Mouse (Mus musculus): ENCODE data around the gene Sarnp.

Sarnp gene

GRCm38 (mm10) chr10:128913219-128913618 lies 96.1 kb downstream of the Sarnp start:
- peak; percentile 87 to 96 for DNase-seq (ENCODE audit: inconsistent age in 2 of 2, low spot score in 1 of 2)

DNA sequence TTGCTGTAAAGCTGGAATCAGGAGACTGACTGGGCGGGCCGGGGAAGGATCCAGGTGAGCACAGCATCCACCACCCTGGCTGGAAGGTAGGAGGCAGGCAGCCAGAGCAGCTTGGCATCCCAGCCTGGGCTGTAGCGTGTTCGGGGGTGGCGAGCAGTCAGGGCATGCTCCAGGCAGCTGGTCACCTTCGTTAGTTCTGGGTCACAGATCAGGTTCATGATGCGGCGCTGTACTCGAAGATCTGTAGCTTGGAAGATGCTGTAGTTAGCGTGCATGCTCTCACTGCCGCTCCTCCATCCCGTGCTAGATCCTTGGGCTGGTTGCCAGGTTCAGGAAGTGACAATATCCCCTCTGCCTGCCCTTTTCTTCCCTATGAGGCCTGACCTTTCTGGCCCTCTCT lies 96.6 kb downstream of the Sarnp start:
- DNase-seq (ENCODE audit: inconsistent age in 2 of 2, low spot score in 1 of 2), result peak in 1 of 2 experiments; percentile 42

- DNase-seq (ENCODE audit: inconsistent age in 2 of 2, low spot score in 1 of 2), result no peak
These were observed 98.4 kb downstream of the Sarnp start for GRCm38 (mm10) chr10:128915550-128915949.

DNA sequence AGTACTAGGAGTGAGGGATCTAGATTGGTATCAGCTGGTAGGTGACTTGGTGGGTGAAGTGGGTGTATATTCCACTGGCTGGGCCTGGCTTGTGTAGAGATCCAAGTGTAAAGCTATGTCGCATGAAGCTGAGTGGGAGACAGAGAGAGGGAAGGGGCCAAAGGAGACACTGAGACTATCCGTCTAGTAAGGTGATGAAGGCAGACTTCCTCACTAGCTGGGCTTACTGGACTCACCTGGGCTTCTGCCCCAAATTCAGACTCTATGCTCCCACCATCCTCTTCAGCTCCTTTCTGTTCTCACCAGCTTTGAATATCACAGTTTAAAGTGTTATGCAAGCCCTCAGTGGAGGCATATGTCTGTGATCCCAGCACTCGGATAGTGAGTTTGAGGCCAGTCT lies 99.5 kb downstream of the Sarnp start:
- no peak for DNase-seq (ENCODE audit: inconsistent age in 2 of 2, low spot score in 1 of 2)

GRCm38 (mm10) chr10:128917400-128917799 lies 100.3 kb downstream of the Sarnp start:
- DNase-seq (ENCODE audit: inconsistent age in 2 of 2, low spot score in 1 of 2), result no peak

DNA sequence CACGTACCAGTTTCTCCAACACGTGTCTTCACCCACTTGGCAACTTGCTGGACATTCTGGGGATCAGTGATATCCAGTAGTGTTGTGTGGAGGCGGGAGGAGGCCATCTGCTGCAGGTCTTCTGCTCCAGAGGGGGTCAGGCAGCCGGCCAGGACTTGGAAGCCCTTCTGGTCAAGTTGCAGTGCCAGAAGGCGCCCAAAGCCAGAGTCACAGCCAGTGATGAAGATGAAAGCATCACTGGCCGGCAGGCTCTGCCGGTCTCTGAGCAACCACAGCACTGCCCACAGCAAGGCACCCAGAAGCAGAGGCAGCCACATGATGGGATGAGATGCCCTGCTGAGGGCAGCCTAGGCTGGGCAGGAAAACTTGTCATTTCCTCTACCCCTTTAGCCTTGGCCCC lies 101.1 kb downstream of the Sarnp start:
- peak; percentile 45 to 59 for DNase-seq (ENCODE audit: inconsistent age in 2 of 2, low spot score in 1 of 2)

- peak; percentile 29 to 57 for DNase-seq (ENCODE audit: inconsistent age in 2 of 2, low spot score in 1 of 2)
These were observed 102.1 kb downstream of the Sarnp start for GRCm38 (mm10) chr10:128919203-128919631.

DNA sequence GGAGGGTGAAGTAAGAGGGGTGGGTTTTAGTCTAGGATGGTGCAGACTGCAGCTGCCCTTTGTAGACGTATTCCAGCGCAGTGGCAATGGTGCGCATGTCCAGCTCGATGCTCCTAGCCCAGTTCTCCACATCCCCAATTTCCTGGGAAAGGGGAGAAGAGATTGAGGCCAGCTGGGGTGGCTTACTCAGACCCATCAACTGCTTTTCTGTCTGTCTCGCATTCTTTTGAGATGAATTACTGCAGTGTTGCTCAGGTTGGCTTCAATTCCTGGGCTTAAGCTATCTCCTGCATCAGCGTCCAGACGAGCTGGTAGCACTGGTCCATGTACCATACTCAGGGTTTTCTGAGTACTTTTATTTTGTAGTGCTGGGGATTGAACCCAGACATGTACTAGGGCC lies 102.8 kb downstream of the Sarnp start:
- DNase-seq (ENCODE audit: inconsistent age in 2 of 2, low spot score in 1 of 2), result no peak

DNA sequence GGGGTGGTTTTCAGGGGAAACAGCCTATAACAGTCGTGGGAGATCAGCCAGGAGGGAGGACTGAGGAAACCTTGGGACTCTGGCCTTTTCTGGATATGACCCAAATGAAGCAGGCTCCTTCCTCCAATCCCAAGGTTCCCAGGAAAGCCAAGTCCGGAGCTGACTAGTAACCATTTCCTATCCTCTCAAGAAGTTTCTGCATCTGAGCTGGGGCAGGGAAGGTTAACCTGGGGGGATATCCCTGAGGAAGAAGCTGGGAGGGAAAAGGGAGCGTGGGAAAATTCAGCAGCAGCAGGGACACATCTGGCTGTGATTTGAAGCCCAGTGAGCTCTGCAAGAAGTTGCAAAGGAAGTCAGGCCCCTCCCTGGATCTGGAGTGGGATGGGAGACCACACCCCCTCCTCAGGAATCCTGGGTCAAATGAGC lies 103.6 kb downstream of the Sarnp start:
- peak; percentile 37 to 77 for DNase-seq (ENCODE audit: inconsistent age in 2 of 2, low spot score in 1 of 2)

- peak in 1 of 2 experiments; percentile 26 for DNase-seq (ENCODE audit: inconsistent age in 2 of 2, low spot score in 1 of 2)
These were observed 104.1 kb downstream of the Sarnp start for GRCm38 (mm10) chr10:128921251-128921650.

- peak; percentile 80 to 86 for DNase-seq (ENCODE audit: inconsistent age in 2 of 2, low spot score in 1 of 2)
These were observed 105.0 kb downstream of the Sarnp start for GRCm38 (mm10) chr10:128921883-128922821.

DNA sequence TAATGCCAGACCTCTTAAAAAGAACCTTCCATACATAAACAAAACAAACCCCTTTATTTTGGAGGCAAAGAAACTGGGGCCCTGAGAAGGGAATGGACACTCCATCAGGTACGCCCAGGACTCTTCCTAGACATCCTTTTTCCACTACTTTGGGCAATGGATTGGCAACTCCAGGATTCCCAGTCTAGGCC lies 105.6 kb downstream of the Sarnp start, which contains the start of gene Rdh5:
Gene Rdh5 (minus strand): TSS at position 67 of the 191 bp plus-strand sequence.
- no peak for DNase-seq (ENCODE audit: inconsistent age in 2 of 2, low spot score in 1 of 2)

GRCm38 (mm10) chr10:128923013-128923691 lies 106.0 kb downstream of the Sarnp start:
- peak; percentile 98 to 99 for DNase-seq (ENCODE audit: inconsistent age in 2 of 2, low spot score in 1 of 2)

- no peak for DNase-seq (ENCODE audit: inconsistent age in 2 of 2, low spot score in 1 of 2)
These were observed 106.8 kb downstream of the Sarnp start, which contains the start of gene Bloc1s1 for GRCm38 (mm10) chr10:128923935-128924334. Bloc1s1 (minus strand) TSS chr10:128924035.

Measured in adrenal gland, adult (tissue).